Mouse (Mus musculus) CH12.LX (cell line): ENCODE data around the gene Xlr5c. TPM values are rescaled to one million over a fixed set of nuclear protein-coding genes. Genes with fewer than 3 reads are reported as not detected.
"Not testable (repeated sequence)": the region's sequence is repeated elsewhere in the genome, so short reads cannot be mapped to it uniquely, and the experiment has no call there.

Experiments used
- DNase-seq: peaks from one replicate; pipeline ENCODE4 v3.0.0-alpha.2; 2013; ENCODE audit errors: extremely low read depth
- H3K27ac ChIP-seq: 2 replicates; pipeline ENCODE4 v1.5.1; 2012; ENCODE audit warnings: low read depth, mild to moderate bottlenecking, control low read depth, moderate library complexity; ENCODE audit not compliant: insufficient read depth
- H3K27me3 ChIP-seq: replicated peaks from 2 replicates; pipeline ENCODE3; 2012; ENCODE audit warnings: inconsistent platforms
- H3K36me3 ChIP-seq, 2 experiments: replicated peaks in 1 of 2; 2 replicates each; pipeline versions ENCODE3 to v1.6.1; 2012; ENCODE audit warnings: inconsistent platforms in 1 of 2, low read length in 1 of 2, mild to moderate bottlenecking in 1 of 2, mixed read lengths in 1 of 2, moderate library complexity in 1 of 2; ENCODE audit not compliant: control insufficient read depth in 1 of 2, insufficient read depth in 1 of 2
- H3K4me1 ChIP-seq, 2 experiments: 2 replicates each; pipeline ENCODE4 v1.6.1; 2012; ENCODE audit warnings: inconsistent platforms in 1 of 2, moderate library complexity in 1 of 2; ENCODE audit not compliant: insufficient read depth in 2 of 2, control insufficient read depth in 1 of 2
- H3K4me2 ChIP-seq: 2 replicates; pipeline ENCODE4 v1.6.1; 2012; ENCODE audit warnings: low read depth, mild to moderate bottlenecking, control low read depth; ENCODE audit not compliant: poor library complexity, insufficient read depth, severe bottlenecking
- H3K4me3 ChIP-seq, 3 experiments: fragments of 150-350 bp in 1 of 3; sonication (generic) in 1 of 3; replicated peaks in 1 of 3; 2 replicates each; pipeline versions ENCODE3 to v1.5.1; 2011 to 2012; ENCODE audit warnings: low read depth in 2 of 3, low read length in 2 of 3, mild to moderate bottlenecking in 2 of 3, moderate library complexity in 2 of 3, control low read depth in 1 of 3, improper control_type of control experiment in 1 of 3, inconsistent platforms in 1 of 3, mixed read lengths in 1 of 3; ENCODE audit not compliant: poor library complexity in 1 of 3
- H3K79me2 ChIP-seq: replicated peaks from 2 replicates; pipeline ENCODE4 v1.6.1; 2012; ENCODE audit warnings: mild to moderate bottlenecking, moderate library complexity; ENCODE audit not compliant: control insufficient read depth, poor library complexity, insufficient read depth, severe bottlenecking; ENCODE audit errors: extremely low read depth
- H3K9ac ChIP-seq: 2 replicates; pipeline ENCODE4 v1.6.1; 2012; ENCODE audit warnings: low read depth, mild to moderate bottlenecking, control low read depth, moderate library complexity; ENCODE audit not compliant: insufficient read depth
- H3K9me3 ChIP-seq: replicated peaks from 2 replicates; pipeline ENCODE3; 2012; ENCODE audit warnings: low read length, inconsistent platforms, mixed read lengths
- CHD1 ChIP-seq: IDR thresholded peaks from 2 replicates; pipeline ENCODE4 v1.6.1; 2012; ENCODE audit warnings: low read depth, low read length, improper control_type of control experiment, inconsistent platforms
- CHD2 ChIP-seq: IDR thresholded peaks from 2 replicates; pipeline ENCODE4 v1.6.1; 2011; ENCODE audit warnings: low read length, improper control_type of control experiment
- CTCF ChIP-seq, 2 experiments: IDR thresholded peaks in 1 of 2; conservative IDR thresholded peaks in 1 of 2; 2 replicates each; pipeline ENCODE4 v1.5.1; 2011 to 2012; ENCODE audit warnings: low read depth in 2 of 2, low read length in 2 of 2, improper control_type of control experiment in 1 of 2, inconsistent platforms in 1 of 2, mild to moderate bottlenecking in 1 of 2, moderate library complexity in 1 of 2
- ELF1 ChIP-seq: IDR thresholded peaks from 2 replicates; pipeline ENCODE4 v1.6.1; 2014; ENCODE audit warnings: low read depth, mild to moderate bottlenecking, inconsistent platforms, low read length, improper control_type of control experiment
- EP300 ChIP-seq: IDR thresholded peaks from 2 replicates; pipeline ENCODE4 v1.6.1; 2011; ENCODE audit warnings: low read length, improper control_type of control experiment
- ETS1 ChIP-seq: conservative IDR thresholded peaks from 2 replicates; pipeline ENCODE4 v1.6.1; 2012; ENCODE audit warnings: low read depth, mild to moderate bottlenecking, inconsistent platforms, low read length, improper control_type of control experiment, moderate library complexity
- GABPA ChIP-seq: IDR thresholded peaks from 2 replicates; pipeline ENCODE4 v1.6.1; 2012; ENCODE audit warnings: low read depth, low read length, improper control_type of control experiment, inconsistent platforms; ENCODE audit not compliant: insufficient replicate concordance
- HCFC1 ChIP-seq: IDR thresholded peaks from 2 replicates; pipeline ENCODE4 v1.6.1; 2012; ENCODE audit warnings: low read depth, mild to moderate bottlenecking, inconsistent platforms, low read length, improper control_type of control experiment
- JUND ChIP-seq: conservative IDR thresholded peaks from 2 replicates; pipeline ENCODE4 v1.6.1; 2011; ENCODE audit warnings: low read depth, low read length, improper control_type of control experiment
- KAT2A ChIP-seq: IDR thresholded peaks from 2 replicates; pipeline ENCODE4 v1.6.1; 2012; ENCODE audit warnings: low read length, improper control_type of control experiment, inconsistent platforms; ENCODE audit not compliant: insufficient replicate concordance
- MAFK ChIP-seq: IDR thresholded peaks from 2 replicates; pipeline ENCODE4 v1.6.1; 2011; ENCODE audit warnings: low read length, improper control_type of control experiment; ENCODE audit not compliant: insufficient replicate concordance
- MAZ ChIP-seq: IDR thresholded peaks from 2 replicates; pipeline ENCODE4 v1.6.1; 2012; ENCODE audit warnings: low read depth, mild to moderate bottlenecking, inconsistent platforms, low read length, improper control_type of control experiment, moderate library complexity
- MEF2A ChIP-seq: IDR thresholded peaks from 2 replicates; pipeline ENCODE4 v1.6.1; 2014; ENCODE audit warnings: low read depth, mild to moderate bottlenecking, inconsistent platforms, low read length, improper control_type of control experiment, borderline replicate concordance
- MXI1 ChIP-seq: IDR thresholded peaks from 2 replicates; pipeline ENCODE4 v1.6.1; 2011; ENCODE audit warnings: mild to moderate bottlenecking, low read depth, low read length, improper control_type of control experiment
- NELFE ChIP-seq: IDR thresholded peaks from 2 replicates; pipeline ENCODE4 v1.6.1; 2011; ENCODE audit warnings: low read depth, low read length, improper control_type of control experiment
- POLR2A ChIP-seq: IDR thresholded peaks from 2 replicates; pipeline ENCODE4 v1.6.1; 2011; ENCODE audit warnings: low read depth, mild to moderate bottlenecking, improper control_type of control experiment, low read length
- POLR2AphosphoS2 ChIP-seq: IDR thresholded peaks from 2 replicates; pipeline ENCODE4 v1.6.1; 2011; ENCODE audit warnings: low read depth, low read length, improper control_type of control experiment
- RAD21 ChIP-seq: IDR thresholded peaks from 2 replicates; pipeline ENCODE4 v1.6.1; 2011; ENCODE audit warnings: low read depth, mild to moderate bottlenecking, low read length, improper control_type of control experiment, moderate library complexity
- RCOR1 ChIP-seq: conservative IDR thresholded peaks from 2 replicates; pipeline ENCODE4 v1.6.1; 2012; ENCODE audit warnings: low read depth, mild to moderate bottlenecking, inconsistent platforms, low read length, improper control_type of control experiment
- SIN3A ChIP-seq: IDR thresholded peaks from 2 replicates; pipeline ENCODE4 v1.6.1; 2012; ENCODE audit warnings: low read length, improper control_type of control experiment, inconsistent platforms
- TBP ChIP-seq: conservative IDR thresholded peaks from 2 replicates; pipeline ENCODE4 v1.6.1; 2011; ENCODE audit warnings: low read depth, low read length, improper control_type of control experiment
- TCF12 ChIP-seq: IDR thresholded peaks from 2 replicates; pipeline ENCODE4 v1.6.1; 2014; ENCODE audit warnings: low read depth, mild to moderate bottlenecking, inconsistent platforms, low read length, improper control_type of control experiment
- UBTF ChIP-seq: IDR thresholded peaks from 2 replicates; pipeline ENCODE4 v1.6.1; 2012; ENCODE audit warnings: low read depth, mild to moderate bottlenecking, inconsistent platforms, low read length, improper control_type of control experiment, moderate library complexity
- USF1 ChIP-seq: IDR thresholded peaks from 2 replicates; pipeline ENCODE4 v1.6.1; 2014; ENCODE audit warnings: low read depth, mild to moderate bottlenecking, inconsistent platforms, low read length, improper control_type of control experiment
- ZC3H11A ChIP-seq: IDR thresholded peaks from 2 replicates; pipeline ENCODE4 v1.6.1; 2012; ENCODE audit warnings: low read depth, mild to moderate bottlenecking, inconsistent platforms, low read length, improper control_type of control experiment
- ZKSCAN1 ChIP-seq: IDR thresholded peaks from 2 replicates; pipeline ENCODE4 v1.6.1; 2012; ENCODE audit warnings: low read depth, inconsistent platforms, low read length, improper control_type of control experiment, borderline replicate concordance
- ZMIZ1 ChIP-seq: IDR thresholded peaks from 2 replicates; pipeline ENCODE4 v1.6.1; 2012; ENCODE audit warnings: low read depth, mild to moderate bottlenecking, inconsistent platforms, low read length, improper control_type of control experiment
- dilution Hi-C: fragments of 300-500 bp; cut with MboI; formaldehyde crosslinking; loops from 2 replicates; pipeline ENCODE4 v1.14.3; 2020; ENCODE audit warnings: low sequenced_read_pairs; ENCODE audit not compliant: extremely low pct_unique_long_range_greater_than_20kb, extremely low pct_ligation_motif_present
- in situ Hi-C: fragments of 300-500 bp; cut with MboI; formaldehyde crosslinking; loops from 3 replicates; pipeline ENCODE4 v1.14.3; 2019; ENCODE audit warnings: low sequenced_read_pairs, low pct_ligation_motif_present, low pct_unique_long_range_greater_than_20kb, mixed read lengths
- polyA plus RNA-seq: library from polyadenylated mRNA; unstranded; fragments of >175 nt; gene quantifications from 2 replicates; pipeline ENCODE4 v1.2.1, GENCODE M21; 2012; ENCODE audit warnings: low read depth; ENCODE audit not compliant: insufficient read length
- total RNA-seq, 2 experiments: library from RNA; depleted of rRNA; stranded (reverse); fragments of 300-350 nt in 1 of 2; fragments of >200 nt in 1 of 2; gene quantifications; 2 replicates each; pipeline ENCODE4 v1.2.3; 2012 to 2014

Gene Xlr5c
- 0.13 and 0.17 TPM in 2 replicates for total RNA-seq (2012; rRNA removed)
- total RNA-seq (2014; rRNA removed) = 0.16 and 0.38 TPM in 2 replicates
- polyA plus RNA-seq = 0.51 and 0.63 TPM in 2 replicates

DNA sequence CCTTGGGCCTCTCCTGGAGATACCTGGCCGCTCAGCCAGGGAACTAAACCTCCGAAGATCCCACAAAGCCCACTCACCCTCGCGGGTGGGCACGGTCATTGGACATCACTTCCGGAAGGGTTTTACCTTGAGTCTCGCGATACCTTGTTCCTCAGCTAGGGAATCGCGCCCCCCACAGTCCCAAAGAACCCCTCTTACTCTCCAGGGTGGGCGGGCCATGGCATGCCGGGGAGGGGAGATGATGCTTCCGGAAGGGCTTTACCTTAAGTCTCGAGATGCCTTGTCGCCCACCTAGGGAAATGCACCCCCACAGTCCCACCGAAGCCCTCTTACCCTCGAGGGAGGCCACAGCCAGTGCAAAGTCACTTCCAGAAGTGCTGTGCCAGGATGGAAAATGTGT is at the start of gene Xlr5c, which contains the start of gene Xlr5a:
TSS of gene Xlr5c (minus strand) at position 101 of the 400 bp plus-strand sequence.
TSS of gene Xlr5a (minus strand) at position 101 of the 400 bp plus-strand sequence.
- dilution Hi-C loops, H3K79me2 ChIP-seq, H3K27me3 ChIP-seq, in situ Hi-C loops, H3K4me3 ChIP-seq, DNase-seq, H3K27ac ChIP-seq, H3K9ac ChIP-seq, H3K4me1 ChIP-seq, H3K36me3 ChIP-seq, H3K9me3 ChIP-seq, H3K4me2 ChIP-seq: not testable (repeated sequence)

DNA sequence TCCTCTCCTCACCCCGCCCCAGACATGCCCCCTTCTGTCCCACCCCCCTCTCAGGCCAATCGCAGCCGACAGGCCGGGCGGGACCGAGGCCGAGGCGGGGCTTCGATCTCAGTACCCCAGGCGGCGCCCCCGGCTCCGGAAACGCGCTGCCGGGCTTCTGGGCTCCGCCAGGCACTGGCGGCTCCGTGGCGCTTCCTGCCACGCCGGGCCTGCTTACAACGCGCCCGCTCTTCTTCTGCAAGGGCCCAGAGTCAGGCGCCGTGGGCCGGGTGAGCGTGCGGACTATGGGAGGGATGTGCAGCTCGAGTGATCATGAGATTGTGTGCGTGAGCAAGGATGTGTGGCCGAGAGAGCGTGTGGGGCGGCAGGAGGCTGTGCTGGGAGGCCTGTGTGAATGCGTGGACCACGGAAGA is 49.7 kb upstream of the Xlr5c start, which contains the start of gene Zfp275:
TSS of gene Zfp275 (plus strand) at position 139 of the 413 bp plus-strand sequence.
- peaks cover 0 to 13% of the 10 kb centered on the region in 2 experiments for H3K36me3 ChIP-seq
- H3K4me2 ChIP-seq = peak within 1 kb of the TSS; percentile 87
- H3K4me3 ChIP-seq = peak within 1 kb of the TSS; percentile 59 to 97 (median 79)
- no peaks in the 10 kb centered on the region for H3K27me3 ChIP-seq
- peaks cover 21% of the 10 kb centered on the region for H3K79me2 ChIP-seq
- peak; percentile 63 for DNase-seq
- peaks cover 0 to 17% of the 10 kb centered on the region in 2 experiments; a peak in 2 of 4 replicates for H3K4me1 ChIP-seq
- TF ChIP-seq SIN3A (no peak), MXI1 (no peak), CHD2 (no peak), RAD21 (no peak), CTCF (conservative IDR thresholded peaks at IDR 0.05 in 1 of 2, IDR thresholded peaks at IDR 0.05 in 1 of 2; ENCODE audit: low read depth in 2 of 2, low read length in 2 of 2) (no peak), TBP (0 out of 2 replicates have a peak, but pooled peaks have one; percentile 23), RCOR1 (no peak), JUND (no peak), MAZ (0 out of 2 replicates have a peak, but pooled peaks have one; percentile 9), ETS1 (no peak), MAFK (no peak), ZMIZ1 (peak; percentile 71; the same call in 1 of the 2 replicates), GABPA (no peak), ELF1 (peak; percentile 57; the same call in 1 of the 2 replicates), POLR2AphosphoS2 (no peak), MEF2A (0 out of 2 replicates have a peak, but pooled peaks have one; percentile 28), KAT2A (no peak), EP300 (no peak), UBTF (no peak), ZC3H11A (no peak), TCF12 (peak; percentile 64), NELFE (peak; percentile 91), POLR2A (peak; percentile 91), ZKSCAN1 (no peak), HCFC1 (0 out of 2 replicates have a peak, but pooled peaks have one; percentile 30), USF1 (no peak), CHD1 (no peak)
- H3K9me3 ChIP-seq = no peaks in the 10 kb centered on the region
- in situ Hi-C loops = no loop called here
- H3K27ac ChIP-seq = peak within 1 kb of the TSS; percentile 94
- dilution Hi-C loops = no loop called here
- H3K9ac ChIP-seq = peak within 1 kb of the TSS; percentile 89
